Mouse (Mus musculus) hindbrain, postnatal 0 days (tissue): Measurements from ENCODE around the gene Timm17a. TPM values are rescaled to one million over a fixed set of nuclear protein-coding genes. Genes with fewer than 3 reads are reported as not detected.

Experiments used
- ATAC-seq: fragments of 200-750 bp; cut with Nextera tagmentation; 2 replicates; pipeline ENCODE4 v1.8.0; 2017; ENCODE audit warnings: mild to moderate bottlenecking, moderate TSS enrichment, moderate library complexity
- DNase-seq: peaks from one replicate; pipeline ENCODE4 v3.0.0-alpha.2; 2015; ENCODE audit warnings: low spot score
- H3K27ac ChIP-seq: fragments of 300-500 bp; sonication (generic); 2 replicates; pipeline ENCODE4 v1.5.1; 2014; ENCODE audit warnings: mild to moderate bottlenecking
- H3K27me3 ChIP-seq: fragments of 300-500 bp; sonication (generic); 2 replicates; pipeline ENCODE4 v1.6.1; 2014; ENCODE audit warnings: low read length, mixed read lengths; ENCODE audit not compliant: insufficient read depth
- H3K36me3 ChIP-seq: fragments of 300-500 bp; sonication (generic); 2 replicates; pipeline ENCODE4 v1.6.1; 2014; ENCODE audit warnings: low read length, mixed read lengths; ENCODE audit not compliant: insufficient read depth
- H3K4me1 ChIP-seq: fragments of 300-500 bp; sonication (generic); 2 replicates; pipeline ENCODE4 v1.6.1; 2014; ENCODE audit warnings: antibody characterized with exemption, low read length, mixed read lengths; ENCODE audit not compliant: insufficient read depth
- H3K4me2 ChIP-seq: fragments of 300-500 bp; sonication (generic); 2 replicates; pipeline ENCODE4 v1.6.1; 2014; ENCODE audit warnings: low read depth, mild to moderate bottlenecking, low read length, moderate library complexity, mixed read lengths
- H3K4me3 ChIP-seq: fragments of 300-500 bp; sonication (generic); 2 replicates; pipeline ENCODE4 v1.5.1; 2014; ENCODE audit warnings: low read length
- H3K9ac ChIP-seq: fragments of 300-500 bp; sonication (generic); replicated peaks from 2 replicates; pipeline ENCODE4 v1.6.1; 2014; ENCODE audit warnings: mild to moderate bottlenecking, low read length, moderate library complexity, mixed read lengths
- H3K9me3 ChIP-seq: fragments of 300-500 bp; sonication (generic); 2 replicates; pipeline ENCODE4 v1.6.1; 2016; ENCODE audit warnings: low read length, mixed read lengths
- CTCF ChIP-seq: IDR thresholded peaks from 2 replicates; pipeline ENCODE4 v1.5.1; 2016; ENCODE audit warnings: antibody characterized with exemption, control low read depth, low read depth
- WGBS: fragments of 180-500 bp; shearing (Covaris S2); extraction: QIAGEN DNeasy Blood & Tissue Kit; methylation state at CpG from one replicate; pipeline ENCODE4 v1.1.7; 2014; 5-methylcytosine and 5-hydroxymethylcytosine counted together
- polyA plus RNA-seq: library from polyadenylated mRNA; unstranded; fragments of >200 nt; fragmentation: Nextera tagmentation; extraction: Ambion mirVana; gene quantifications from 2 replicates; pipeline ENCODE4 v1.2.1, GENCODE M21; 2015
- total RNA-seq: library from RNA; depleted of rRNA; stranded (reverse); fragments of >200 nt; gene quantifications from 2 replicates; pipeline ENCODE4 v1.2.3, GENCODE M21; 2014

Gene Timm17a
- total and polyA plus RNA-seq, 2 experiments from 2014 or later: 45.2 to 201 TPM

DNA sequence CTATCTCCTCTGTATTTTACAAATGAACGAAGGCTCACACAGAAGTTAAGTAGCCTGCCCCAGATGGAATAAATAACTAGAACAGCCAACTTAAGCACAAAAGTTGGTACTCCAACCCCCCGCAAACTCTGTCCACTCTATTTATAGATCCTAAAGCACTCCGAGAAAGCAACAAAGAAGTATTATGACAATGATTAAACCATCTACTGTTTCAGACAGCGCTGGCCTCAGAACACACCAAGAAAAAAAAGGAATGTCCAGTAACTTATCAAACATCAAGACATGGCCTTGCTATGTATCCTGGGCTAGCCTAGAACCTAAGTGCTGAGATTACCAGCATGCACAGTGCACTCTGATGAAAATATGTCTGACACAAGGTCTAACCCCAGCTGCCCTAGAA, 1.4 kb downstream of the Timm17a start:
- Histone ChIP-seq H3K4me1 (peaks cover 12% of the 10 kb centered on the region), H3K4me3 (peak overlapping the region; percentile 98; the same call in 1 of the 2 replicates), H3K27me3 (no peaks in the 10 kb centered on the region), H3K4me2 (peak overlapping the region; percentile 95), H3K36me3 (peaks cover 10% of the 10 kb centered on the region; the same call in 1 of the 2 replicates), H3K9me3 (no peaks in the 10 kb centered on the region), H3K27ac (no peak overlapping the region), H3K9ac (no peak overlapping the region)
- 81% methylated on average over 4 of the region's 4 CpGs for WGBS
- ATAC-seq (no peak), DNase-seq (no peak)
- TF ChIP-seq CTCF: no peak

DNA sequence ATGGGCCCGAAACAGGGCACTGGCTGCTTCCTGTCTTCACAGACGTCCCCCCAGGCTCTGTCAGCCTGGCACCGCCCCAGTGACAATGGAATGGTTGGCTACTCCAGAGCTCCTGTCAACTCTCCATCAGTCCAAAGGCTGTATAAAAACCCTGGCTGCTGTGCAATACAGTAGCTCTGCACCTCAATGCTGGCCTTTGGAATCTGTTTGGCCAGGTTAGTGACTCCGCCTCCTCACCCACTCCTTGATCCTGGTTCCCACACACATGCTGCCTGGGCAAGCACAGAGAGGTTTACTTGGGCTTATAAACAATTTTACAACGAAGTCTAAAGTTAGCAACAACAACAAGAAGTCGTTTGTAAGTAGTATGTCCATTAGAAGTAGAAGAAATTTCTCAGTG, 2.2 kb downstream of the Timm17a start:
- Histone ChIP-seq H3K4me2 (no peak overlapping the region), H3K9me3 (no peaks in the 10 kb centered on the region), H3K4me3 (no peak overlapping the region), H3K4me1 (peaks cover 12% of the 10 kb centered on the region), H3K9ac (no peak overlapping the region), H3K36me3 (peaks cover 11% of the 10 kb centered on the region; the same call in 1 of the 2 replicates), H3K27ac (no peak overlapping the region), H3K27me3 (no peaks in the 10 kb centered on the region)
- ATAC-seq (no peak), DNase-seq (no peak)
- WGBS: 73% methylated on average over 6 of the region's 6 CpGs
- TF ChIP-seq CTCF: no peak

DNA sequence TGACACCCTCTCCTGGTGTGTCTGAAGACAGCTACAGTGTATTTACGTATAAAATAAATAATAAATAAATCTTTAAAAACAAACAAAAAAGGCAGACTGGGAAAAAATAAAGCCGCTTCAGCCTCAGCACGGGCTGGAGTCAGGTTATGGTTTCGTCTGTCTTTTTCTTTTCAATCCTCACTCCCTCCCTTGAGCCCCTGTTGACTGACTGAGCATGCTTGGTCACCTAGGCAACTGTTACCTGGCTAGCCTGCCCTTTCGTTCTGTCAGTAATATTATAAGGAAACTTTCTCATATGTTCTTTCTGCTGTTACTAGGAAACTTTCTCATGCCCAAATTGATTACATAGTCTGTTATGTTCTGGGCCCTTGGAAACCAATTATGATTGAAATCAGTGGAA, 22.7 kb downstream of the Timm17a start:
- H3K4me3 ChIP-seq: no peak overlapping the region
- 0 out of 2 replicates have a peak, but pooled peaks cover 1% of the 10 kb centered on the region for H3K36me3 ChIP-seq
- no peak for TF ChIP-seq CTCF
- no peak overlapping the region for H3K9ac ChIP-seq
- DNase-seq (peak; percentile 26), ATAC-seq (peak; percentile 66; the same call in 1 of the 2 replicates)
- no peaks in the 10 kb centered on the region for H3K27me3 ChIP-seq
- 37% methylated on average over 5 of the region's 5 CpGs for WGBS
- H3K4me1 ChIP-seq: no peaks in the 10 kb centered on the region
- H3K9me3 ChIP-seq: no peaks in the 10 kb centered on the region
- no peak overlapping the region for H3K27ac ChIP-seq
- no peak overlapping the region for H3K4me2 ChIP-seq

DNA sequence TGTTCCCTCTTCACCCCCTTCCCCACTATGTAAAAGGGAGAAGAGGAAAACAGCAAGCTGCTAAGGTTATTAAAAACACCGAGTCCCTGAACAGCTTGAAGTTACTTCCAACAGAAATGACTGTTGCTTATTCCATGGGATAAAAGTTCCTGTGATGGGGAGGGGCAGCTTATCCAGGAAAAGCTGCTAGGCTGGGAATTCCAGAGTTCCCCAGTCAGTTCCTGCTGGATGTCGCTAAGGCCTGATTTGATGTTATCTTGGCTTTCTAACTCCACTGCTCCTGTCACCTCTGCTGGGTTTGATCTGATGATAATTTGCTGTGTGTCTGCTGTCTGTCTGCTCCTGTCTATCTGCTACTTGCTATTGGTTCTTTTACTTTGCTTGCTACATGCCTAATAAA, 27.3 kb downstream of the Timm17a start:
- no peak overlapping the region for H3K9ac ChIP-seq

DNA sequence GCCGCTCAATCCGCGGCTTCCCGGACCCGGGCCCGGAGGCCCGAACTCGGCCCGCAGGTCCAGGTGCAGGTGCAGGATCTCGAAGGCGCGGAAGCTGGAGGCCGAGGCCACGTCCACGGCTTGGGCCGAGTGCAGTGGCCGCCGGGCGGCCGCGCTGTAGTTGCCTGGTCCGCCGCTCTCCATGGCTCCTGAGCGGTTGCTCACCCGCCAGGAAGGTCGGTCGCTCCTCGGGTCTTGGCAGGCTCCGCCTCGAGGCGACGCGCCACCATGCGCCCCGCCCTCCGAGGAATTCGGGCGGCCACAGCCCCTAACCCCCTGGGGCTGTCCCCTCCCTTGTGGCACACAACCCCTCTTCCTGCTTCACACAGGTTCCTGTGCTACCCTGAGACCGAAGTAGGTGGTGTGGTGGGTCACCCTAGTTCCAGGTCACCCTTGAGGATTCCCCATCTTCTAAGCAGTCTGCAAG, 29.7 kb downstream of the Timm17a start, which contains the start of gene Rnpep:
Gene Rnpep, minus strand, starts transcription at position 259 of the 466 bp plus-strand sequence.
- peak within 1 kb of the TSS; percentile 87 for H3K4me3 ChIP-seq
- H3K9me3 ChIP-seq: no peaks in the 10 kb centered on the region
- ATAC-seq (peak; percentile 89), DNase-seq (peak; percentile 83)
- H3K27ac ChIP-seq: peak within 1 kb of the TSS; percentile 96
- H3K9ac ChIP-seq: peak within 1 kb of the TSS; percentile 96
- 0% methylated on average over 38 of the region's 39 CpGs for WGBS
- H3K4me1 ChIP-seq: peaks cover 24% of the 10 kb centered on the region; the same call in 1 of the 2 replicates
- H3K36me3 ChIP-seq: 0 out of 2 replicates have a peak, but pooled peaks cover 6% of the 10 kb centered on the region
- 0 out of 2 replicates have a peak, but pooled peaks have one; percentile 8 for TF ChIP-seq CTCF
- H3K4me2 ChIP-seq: peak within 1 kb of the TSS; percentile 69
- H3K27me3 ChIP-seq: no peaks in the 10 kb centered on the region

More for the DNA sequence above, 27.3 kb downstream of the Timm17a start:
- Histone ChIP-seq H3K27me3 (no peaks in the 10 kb centered on the region), H3K9me3 (no peaks in the 10 kb centered on the region), H3K4me2 (no peak overlapping the region), H3K36me3 (no peaks in the 10 kb centered on the region), H3K4me1 (0 out of 2 replicates have a peak, but pooled peaks cover 17% of the 10 kb centered on the region), H3K27ac (no peak overlapping the region), H3K4me3 (no peak overlapping the region)
- DNase-seq (no peak), ATAC-seq (no peak)
- WGBS: 79% methylated on average over 2 of the region's 2 CpGs
- no peak for TF ChIP-seq CTCF

DNA sequence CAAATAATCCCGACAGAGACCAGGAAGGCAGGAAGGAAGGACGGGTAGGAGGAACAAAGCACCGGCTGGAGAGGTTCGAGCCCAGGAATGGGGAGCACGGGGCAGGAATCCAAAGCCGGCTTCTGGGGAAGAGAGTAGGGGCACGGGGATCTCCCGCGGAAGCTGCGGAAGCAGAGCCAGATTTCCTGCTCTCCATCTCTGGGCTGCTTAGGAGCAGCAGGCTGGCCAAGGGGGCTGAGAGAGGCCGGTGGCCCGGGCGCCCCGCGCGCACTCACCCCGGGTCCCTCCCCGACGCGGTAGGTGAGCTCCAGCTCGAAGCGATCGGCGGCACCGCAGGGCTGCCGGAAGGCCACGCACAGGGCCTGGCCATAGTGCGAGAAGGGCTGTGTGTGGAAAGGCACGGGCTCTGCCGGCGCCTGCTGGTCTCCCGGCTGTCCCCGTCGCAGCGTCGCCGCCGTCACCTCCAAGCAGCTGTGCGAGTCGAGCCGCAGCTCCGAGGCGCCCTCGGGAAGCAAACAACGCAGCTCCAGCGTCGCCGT, 30.2 kb downstream of the Timm17a start:
- ATAC-seq: peak; percentile 78

More for the DNA sequence above, 30.2 kb downstream of the Timm17a start:
- no peak for TF ChIP-seq CTCF
- Histone ChIP-seq H3K9ac (peak overlapping the region; percentile 96), H3K4me1 (peaks cover 24% of the 10 kb centered on the region; the same call in 1 of the 2 replicates), H3K27me3 (no peaks in the 10 kb centered on the region), H3K4me2 (peak overlapping the region; percentile 69), H3K36me3 (0 out of 2 replicates have a peak, but pooled peaks cover 11% of the 10 kb centered on the region), H3K9me3 (no peaks in the 10 kb centered on the region), H3K4me3 (peak overlapping the region; percentile 87), H3K27ac (peak overlapping the region; percentile 96)
- DNase-seq: peak; percentile 67
- under 1% methylated on average over 48 of the region's 48 CpGs for WGBS
